Mouse (Mus musculus) frontal cortex, postnatal 36 days (tissue): ENCODE measurements around the gene Nr1d1.
A peak's percentile ranks its signal among the peaks of the same experiment; 100 is the strongest.
"Not testable (repeated sequence)": the region's sequence is repeated elsewhere in the genome, so short reads cannot be mapped to it uniquely, and the experiment has no call there.

Experiments used
- DNase-seq, 2 experiments: peaks; one replicate each; pipeline ENCODE4 v3.0.0; 2022; ENCODE audit warnings: low spot score in 2 of 2

The Nr1d1 gene

DNA sequence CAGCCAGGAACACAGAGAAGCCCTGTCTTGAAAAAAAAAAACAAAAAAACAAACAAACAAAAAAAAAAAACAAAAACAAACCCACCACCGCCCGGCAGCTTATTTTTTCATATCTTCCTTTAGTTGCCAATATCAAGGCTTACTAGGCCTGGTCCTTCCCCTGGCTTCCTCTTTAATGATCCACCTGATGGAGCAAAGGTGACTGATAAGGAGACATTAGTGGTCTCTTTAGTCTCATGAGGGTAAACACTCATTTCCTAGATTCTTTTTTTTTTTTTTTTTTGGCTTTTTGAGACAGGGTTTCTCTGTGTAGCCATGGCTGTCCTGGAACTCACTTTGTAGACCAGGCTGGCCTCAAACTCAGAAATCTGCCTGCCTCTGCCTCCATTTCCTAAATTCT is 37.9 kb downstream of the Nr1d1 start:
- not testable (repeated sequence) for DNase-seq

DNA sequence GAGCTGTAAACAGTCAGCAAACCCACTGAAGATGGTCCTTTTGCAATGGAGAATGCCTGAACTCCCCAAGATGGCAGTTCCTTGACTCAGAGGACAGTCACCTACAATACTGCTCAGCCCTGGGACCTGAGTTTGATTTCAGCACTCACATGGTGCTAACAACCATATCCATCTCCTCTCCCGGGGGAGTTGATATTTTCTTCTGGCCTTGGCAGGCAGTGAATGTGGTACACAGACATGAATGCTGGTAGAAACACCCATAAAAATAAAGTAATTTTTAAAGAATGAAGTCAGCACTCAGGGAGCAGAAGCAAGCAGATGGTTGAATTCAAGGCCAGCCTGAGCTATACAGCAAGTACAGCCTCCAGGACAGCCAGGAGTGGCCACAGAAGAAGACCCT is 39.0 kb downstream of the Nr1d1 start:
- no peak for DNase-seq

DNA sequence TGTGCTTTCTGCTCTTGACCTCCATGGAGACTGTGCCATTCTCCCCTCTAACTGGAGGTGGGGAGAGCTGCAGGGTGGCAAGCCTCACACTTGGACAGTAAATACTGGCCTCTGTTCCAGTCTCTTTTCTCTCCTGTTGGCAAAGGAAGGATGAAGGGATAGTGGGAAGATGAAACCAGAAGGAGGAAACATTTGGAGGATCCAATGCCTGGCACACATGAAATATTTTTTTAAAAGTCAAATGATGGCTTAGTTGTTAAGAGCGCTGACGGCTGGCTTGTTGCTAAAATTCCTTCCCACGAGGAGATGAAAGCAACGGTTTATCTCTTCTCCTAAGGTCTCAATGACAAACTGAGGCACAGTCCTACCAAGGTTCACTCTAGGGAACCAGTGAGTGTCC is 40.0 kb downstream of the Nr1d1 start:
- peak in 1 of 2 experiments; percentile 53 for DNase-seq

DNA sequence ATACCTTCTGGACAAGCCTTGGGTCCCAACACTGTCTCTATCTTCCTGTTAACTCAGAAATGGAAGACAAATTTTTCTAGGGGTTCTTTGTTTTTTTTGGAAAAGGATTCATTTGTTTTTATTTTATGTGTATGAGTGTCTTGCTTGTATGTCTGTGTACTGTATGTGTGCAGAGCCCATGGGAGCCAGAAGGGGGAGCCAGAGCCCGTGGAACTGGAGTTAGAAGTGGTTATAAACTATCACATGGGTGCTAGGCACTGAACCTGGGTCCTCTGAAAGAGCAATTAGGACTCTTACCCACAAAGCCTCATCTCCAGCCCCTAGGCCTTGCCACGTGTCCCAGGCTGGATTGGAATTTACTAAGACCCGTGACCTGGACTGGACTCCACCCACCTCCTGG is 41.1 kb downstream of the Nr1d1 start:
- no peak for DNase-seq

DNA sequence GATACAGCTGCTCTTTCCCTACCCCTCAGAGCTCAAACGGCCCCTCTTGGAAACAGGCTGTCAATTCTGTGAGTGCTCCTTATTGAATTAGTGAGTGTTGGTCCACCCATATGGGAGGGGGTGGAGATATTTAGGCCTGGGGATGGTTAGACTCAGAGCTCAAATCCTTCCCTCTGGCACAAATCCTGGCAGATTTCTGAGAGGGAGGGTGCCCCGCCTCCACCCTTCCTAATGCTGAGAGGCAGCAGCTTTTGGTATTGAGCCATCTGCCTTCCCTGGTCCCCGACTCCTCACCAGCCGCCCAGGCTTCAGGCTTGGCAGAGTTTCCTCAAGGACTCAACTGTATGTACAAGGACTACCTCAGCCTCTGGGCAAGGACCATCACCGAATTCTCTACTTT is 44.0 kb downstream of the Nr1d1 start:
- DNase-seq: peak; percentile 78 to 85

DNA sequence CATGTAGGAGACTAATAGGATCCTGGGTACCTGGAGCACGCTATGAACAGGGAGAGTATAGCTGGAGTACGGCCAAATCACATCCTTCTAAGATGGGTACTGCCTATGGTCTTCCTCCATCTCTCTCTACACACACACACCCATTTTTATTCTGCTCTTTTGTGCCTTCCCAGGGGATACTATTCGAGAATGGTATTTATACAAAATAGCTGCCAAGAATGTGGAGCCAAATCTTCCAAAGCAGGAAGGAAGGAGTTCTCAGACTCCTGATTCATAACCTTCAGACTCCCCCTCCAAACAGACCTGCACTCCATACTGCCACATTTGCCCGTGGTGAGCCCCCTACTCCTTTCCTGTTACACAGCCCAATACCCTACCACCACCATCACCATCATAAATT is 44.4 kb downstream of the Nr1d1 start:
- no peak for DNase-seq

DNA sequence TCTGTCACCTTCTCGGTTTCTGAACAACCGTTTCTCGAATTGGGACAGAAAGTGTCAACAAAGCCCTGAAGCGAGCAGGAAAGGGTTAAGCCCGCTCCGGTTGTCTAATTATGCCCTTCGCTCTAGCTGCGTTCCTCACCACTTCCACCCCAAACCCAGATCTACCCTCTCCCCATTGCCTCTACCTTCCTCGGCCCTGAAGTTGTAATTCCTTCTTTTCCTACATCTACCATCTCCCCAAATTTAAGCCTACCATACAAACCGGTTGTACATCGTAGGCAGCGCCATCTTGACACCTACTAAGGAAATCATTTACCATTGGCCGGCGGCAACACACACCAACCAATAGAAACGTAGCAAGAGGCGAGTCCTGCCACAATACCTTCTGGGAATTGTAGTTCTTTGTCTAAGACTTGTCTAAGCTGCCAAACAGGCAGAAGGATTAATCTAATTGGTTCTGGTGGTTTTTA is 46.0 kb downstream of the Nr1d1 start, which contains the start of gene Med24:
Gene Med24 (minus strand): TSS at position 317 of the 470 bp plus-strand sequence.
- DNase-seq: peak; percentile 82 to 95

DNA sequence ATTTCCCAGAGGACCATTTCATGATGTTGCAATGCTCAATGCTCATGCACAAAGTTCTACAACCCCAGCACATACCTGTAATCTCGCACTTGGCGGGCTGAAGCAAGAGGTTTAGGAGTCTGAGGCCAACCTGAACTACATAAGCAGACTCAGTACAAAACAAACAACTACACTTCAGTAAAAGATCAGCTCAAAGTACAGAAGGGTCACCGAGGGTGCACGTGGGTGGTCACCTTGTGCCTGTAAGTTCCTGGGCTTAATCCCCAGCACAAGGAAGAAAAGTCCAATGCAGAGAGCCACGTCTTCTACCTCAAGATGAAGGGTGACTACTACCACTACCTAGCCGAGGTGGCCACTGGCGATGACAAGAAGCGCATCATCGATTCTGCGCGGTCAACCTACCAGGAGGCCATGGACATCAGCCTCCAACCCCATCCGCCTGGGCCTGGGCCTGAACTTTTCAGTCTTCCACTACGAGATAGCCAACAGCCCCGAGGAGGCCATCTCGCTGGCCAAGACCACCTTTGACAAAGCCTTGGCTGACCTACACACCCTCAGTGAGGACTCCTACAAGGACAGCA is 49.1 kb downstream of the Nr1d1 start:
- no peak for DNase-seq

DNA sequence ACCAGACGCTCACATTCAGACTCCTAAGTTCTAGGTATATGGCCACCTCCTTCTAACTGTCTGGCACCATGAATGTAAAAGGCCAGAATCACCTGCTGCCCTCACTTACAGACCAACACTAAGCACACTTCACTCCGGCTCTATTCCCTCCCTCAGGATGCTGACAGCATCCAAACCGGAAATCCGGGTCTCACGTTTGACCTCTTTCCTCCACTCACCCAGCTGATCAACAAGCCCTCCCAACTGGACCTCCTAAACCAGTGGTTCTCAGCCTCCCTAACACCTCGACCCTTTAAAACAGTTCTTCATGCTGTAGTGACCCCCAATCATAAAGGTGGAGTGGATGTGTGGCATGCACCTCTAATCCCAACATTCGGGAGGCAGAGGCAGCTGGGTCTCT is 52.0 kb downstream of the Nr1d1 start:
- no peak for DNase-seq

DNA sequence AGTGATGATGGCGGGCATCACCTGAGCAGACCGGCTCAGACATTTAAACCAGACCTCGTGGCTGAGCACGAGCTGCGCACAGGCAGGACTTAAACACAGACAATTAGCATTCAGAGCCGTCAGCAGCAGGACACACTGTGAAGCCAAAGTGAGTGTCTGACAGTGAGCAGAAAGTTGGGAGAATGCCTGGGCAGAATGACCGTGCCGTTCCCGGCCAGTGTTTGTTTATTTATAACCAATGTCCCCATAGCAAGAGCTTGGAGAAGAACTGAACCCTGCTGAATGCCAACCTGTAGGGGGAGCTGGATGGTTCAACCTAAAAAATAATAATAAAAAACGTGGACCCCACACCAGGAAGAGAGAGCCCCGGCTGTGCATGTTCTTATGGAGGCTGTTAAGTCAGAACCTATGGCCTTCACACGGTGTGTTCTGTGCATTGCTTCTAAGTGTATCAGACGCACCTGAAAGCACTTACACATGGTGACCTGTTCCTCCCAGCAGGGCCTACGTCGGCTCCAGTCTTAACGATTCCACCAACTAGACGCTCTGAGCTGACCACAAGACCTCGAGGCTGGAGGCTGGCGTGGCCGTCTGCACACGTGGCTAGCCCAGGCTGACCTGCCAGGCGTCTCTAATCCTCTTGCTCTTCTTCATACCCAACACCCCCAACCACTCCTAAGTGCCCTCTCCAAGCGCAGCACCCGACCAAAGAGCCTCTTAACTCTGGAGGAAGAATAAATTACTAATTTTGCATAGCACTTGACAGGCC is 53.5 kb downstream of the Nr1d1 start:
- DNase-seq: no peak

DNA sequence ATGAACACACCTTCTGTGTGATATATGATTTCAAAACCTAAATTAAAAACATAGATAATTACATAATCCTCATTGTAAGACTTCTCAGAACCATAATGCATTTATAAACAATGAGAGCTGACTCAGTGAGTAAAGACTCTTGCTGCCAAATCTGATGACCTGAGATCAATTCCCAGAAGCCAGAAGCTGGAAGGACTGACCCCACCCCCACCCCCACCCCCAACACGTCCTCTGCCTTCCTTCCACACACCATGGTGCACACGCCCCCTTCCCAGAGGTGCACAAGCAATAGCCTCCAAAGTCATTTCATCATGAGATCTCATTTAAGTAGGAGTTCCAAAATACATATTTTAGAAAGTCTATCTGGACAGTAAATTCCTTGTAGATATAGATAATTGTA is 54.4 kb downstream of the Nr1d1 start:
- DNase-seq: no peak
